ENCODE assay signal across 8 mouse cellular contexts in genomic region chr11:114446075-114446616, GRCm38 (mm10).
DNase-seq lines count a peak whose midpoint lies in the region; ATAC-seq lines count a peak whose summit lies in the region.

No protein-coding gene starts in this region.

- WGBS in liver, embryonic 11.5 days, result 10% methylated on average over 8 of the region's 8 CpGs

- peaks cover 19% of the 10 kb centered on the region for H3K4me1 ChIP-seq in liver, embryonic 11.5 days (replicated peaks; ENCODE audit: control insufficient read depth, insufficient read depth, low read length)

- no peaks in the 10 kb centered on the region for H3K36me3 ChIP-seq in liver, embryonic 11.5 days (ENCODE audit: control insufficient read depth, insufficient read depth, low read length)

- peak overlapping the region; percentile 28; the same call in 1 of the 2 replicates for H3K27ac ChIP-seq in liver, embryonic 11.5 days (ENCODE audit: low read depth, low read length)

- peak overlapping the region; percentile 41 for H3K4me3 ChIP-seq in liver, embryonic 11.5 days (ENCODE audit: low read depth, low read length)

- H3K4me2 ChIP-seq in liver, embryonic 11.5 days, result peak overlapping the region; percentile 70

- no peak overlapping the region for H3K9ac ChIP-seq in liver, embryonic 11.5 days (ENCODE audit: low read depth, low read length)

- DNase-seq in adrenal gland, postnatal 14 days, result peak; percentile 14
- DNase-seq in adrenal gland, postnatal 25 days, result no peak
- peak; percentile 40 for DNase-seq in retina, embryonic 14.5 days (ENCODE audit: low spot score)
- DNase-seq in retina, postnatal 1 day, result no peak
- peak; percentile 33 for DNase-seq in liver, embryonic 11.5 days (ENCODE audit: low spot score)
- DNase-seq in ovary, postnatal 14 days (ENCODE audit: low spot score), result no peak
- no peak for DNase-seq in layer of hippocampus, adult 8-10 months (ENCODE audit: low spot score in 2 of 2)

- peak; percentile 48; the same call in 1 of the 2 replicates for ATAC-seq in liver, embryonic 11.5 days (replicated peaks; ENCODE audit: low FRiP score)
- no peak for ATAC-seq in megakaryocyte progenitor cell, adult 5-6 weeks (replicated peaks; ENCODE audit: poor library complexity)

- no peaks in the 10 kb centered on the region for H3K9me3 ChIP-seq in liver, embryonic 11.5 days (ENCODE audit: control insufficient read depth, low read length)

- no peaks in the 10 kb centered on the region for H3K27me3 ChIP-seq in liver, embryonic 11.5 days (replicated peaks; ENCODE audit: control insufficient read depth, insufficient read depth, low read length)

Comparison
In these comparisons a context has a peak if more than half of its experiments do, and no peak if none do; other contexts are left out.
1. DNase-seq: peak in adrenal gland, postnatal 14 days (single experiment), retina, embryonic 14.5 days (single experiment) and liver, embryonic 11.5 days (single experiment); none in adrenal gland, postnatal 25 days (single experiment), retina, postnatal 1 day (single experiment), ovary, postnatal 14 days (single experiment) and layer of hippocampus, adult 8-10 months (0 of 2).